Mouse (Mus musculus) frontal cortex, postnatal 10 days (tissue): ENCODE data around the gene En2.
A peak's percentile ranks its signal among the peaks of the same experiment; 100 is the strongest.

Experiments
- DNase-seq, 2 experiments: peaks; one replicate each; pipeline ENCODE4 v3.0.0; 2022; ENCODE audit warnings: low spot score in 2 of 2, mixed read lengths in 1 of 2

En2 gene

DNA sequence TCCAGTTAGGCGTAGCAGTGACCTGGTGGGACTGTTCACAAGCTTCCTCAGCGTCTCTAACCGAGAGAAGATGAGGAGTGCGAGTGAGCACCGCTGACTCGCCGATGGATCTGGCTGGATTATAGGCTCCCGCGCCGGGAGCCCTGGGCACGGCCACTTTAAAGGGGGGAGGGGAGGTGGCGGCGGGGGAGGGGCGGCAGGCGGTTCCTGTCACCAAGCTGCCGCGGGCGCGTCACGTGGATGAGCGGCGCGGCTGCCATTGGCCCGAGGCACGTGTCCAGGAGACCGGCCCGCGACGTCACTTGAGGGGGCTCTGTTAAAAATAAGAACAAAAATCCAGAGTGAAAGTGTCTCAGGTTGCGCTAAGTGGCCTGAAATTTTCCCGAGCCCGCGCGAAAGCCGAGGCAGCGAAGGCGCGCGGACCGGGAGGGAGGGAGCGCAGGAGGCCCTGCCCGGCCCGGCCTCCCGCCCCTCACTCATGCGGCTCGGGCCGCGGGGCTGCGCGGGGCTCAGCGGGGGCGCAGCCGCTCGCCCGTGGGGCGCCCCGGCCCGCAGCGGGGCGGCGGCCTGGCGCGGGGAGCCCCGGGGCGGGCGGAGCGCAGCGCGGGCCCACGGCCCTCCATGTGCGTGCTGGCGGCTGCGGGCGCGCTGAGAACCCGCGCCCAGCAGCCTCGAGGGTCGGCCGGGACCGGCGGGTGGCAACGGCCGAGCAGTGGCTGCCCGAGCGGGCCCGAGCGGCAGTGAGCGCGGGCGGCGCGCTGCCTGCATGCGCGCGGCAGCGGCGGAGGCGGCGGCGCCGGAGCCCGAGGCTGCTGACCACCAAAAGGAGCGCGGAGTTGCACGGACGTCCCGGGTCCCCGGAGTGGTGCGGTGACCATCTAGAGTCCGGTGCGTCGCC, at the start of gene En2:
Gene En2 (plus strand): TSS at position 337 of the 898 bp plus-strand sequence.
- no peak for DNase-seq

DNA sequence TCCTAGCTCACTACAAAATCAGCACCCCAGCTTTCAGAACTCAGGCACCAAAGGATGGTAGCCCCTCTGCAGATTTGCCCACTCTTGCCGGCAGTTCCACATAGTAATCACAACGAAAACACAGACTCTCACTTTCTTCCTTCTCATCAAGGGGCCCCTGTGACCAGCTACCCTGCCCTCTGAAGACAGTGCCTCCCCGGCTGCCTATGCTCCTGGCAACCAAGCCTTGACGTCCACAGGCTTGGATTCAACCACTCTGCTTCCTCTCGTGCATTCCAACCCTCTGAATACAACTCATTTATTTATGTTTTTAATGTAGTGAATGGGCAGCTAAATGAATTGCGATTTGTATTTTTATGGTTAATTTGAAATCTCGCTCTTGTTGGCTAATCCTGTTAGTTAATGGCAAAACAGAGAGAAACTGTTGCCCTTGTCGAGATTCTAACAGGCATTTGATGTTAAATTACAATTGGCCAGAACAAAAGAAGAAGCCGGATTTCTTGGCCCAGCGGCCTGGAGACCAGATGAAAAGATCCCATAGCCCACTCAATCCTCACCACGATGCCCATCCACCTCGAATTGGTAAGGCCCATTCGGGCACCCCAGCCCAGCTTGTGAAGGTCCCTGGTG, 48.1 kb upstream of the En2 start:
- DNase-seq, result no peak

DNA sequence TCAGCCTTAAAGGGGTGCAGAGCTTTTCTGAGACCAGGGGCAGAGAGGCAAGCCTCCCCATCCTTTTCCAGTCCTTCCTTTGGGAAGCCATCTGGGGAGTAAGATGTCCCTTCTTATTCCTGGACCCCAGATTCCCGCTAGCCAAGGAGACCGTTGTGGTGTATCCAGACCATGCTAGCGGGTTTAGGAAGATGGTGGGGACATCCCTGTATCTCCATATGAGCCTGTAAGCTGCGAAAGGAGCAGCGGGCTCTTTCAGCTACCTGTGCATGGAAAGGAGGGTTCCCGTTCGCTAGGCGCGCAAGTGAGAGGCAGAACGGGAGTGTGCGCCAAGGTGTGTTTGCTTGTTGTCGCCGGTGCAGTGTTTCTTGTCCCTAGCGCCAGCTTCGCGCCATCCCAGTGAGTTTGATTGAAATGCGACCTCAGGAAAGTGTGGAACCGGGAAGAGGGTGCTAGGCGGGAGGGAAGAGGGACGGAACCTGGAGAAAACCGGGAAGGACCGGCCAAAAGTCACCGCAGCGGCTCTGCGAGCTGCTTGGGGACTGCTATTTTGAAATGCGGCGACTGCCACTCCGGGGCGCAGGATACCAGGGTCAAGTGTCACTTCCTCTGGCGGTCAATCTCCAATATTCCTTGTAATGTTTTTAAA, 47.5 kb upstream of the En2 start:
- no peak for DNase-seq

GRCm38 (mm10) chr5:28118531-28118925, 47.0 kb upstream of the En2 start:
- no peak for DNase-seq

DNA sequence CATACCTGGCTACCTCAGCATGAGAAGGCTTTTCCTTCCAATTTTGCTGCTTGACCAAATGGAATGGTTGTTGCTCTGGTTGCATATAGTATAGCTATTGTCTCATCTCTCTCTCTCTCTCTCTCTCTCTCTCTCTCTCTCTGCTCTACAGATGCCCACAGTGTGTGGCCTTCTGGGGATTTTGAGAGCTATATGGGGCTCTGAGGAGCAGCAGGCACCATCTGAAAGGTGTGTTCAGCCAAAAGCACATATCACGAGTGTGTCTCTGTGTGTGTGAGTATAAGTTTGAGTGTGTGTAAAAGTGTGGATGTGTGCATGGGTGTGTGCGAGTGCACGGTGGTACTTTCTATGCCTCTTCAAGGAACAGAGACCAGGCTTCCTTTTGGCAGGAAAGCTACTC, 45.9 kb upstream of the En2 start:
- no peak for DNase-seq

DNA sequence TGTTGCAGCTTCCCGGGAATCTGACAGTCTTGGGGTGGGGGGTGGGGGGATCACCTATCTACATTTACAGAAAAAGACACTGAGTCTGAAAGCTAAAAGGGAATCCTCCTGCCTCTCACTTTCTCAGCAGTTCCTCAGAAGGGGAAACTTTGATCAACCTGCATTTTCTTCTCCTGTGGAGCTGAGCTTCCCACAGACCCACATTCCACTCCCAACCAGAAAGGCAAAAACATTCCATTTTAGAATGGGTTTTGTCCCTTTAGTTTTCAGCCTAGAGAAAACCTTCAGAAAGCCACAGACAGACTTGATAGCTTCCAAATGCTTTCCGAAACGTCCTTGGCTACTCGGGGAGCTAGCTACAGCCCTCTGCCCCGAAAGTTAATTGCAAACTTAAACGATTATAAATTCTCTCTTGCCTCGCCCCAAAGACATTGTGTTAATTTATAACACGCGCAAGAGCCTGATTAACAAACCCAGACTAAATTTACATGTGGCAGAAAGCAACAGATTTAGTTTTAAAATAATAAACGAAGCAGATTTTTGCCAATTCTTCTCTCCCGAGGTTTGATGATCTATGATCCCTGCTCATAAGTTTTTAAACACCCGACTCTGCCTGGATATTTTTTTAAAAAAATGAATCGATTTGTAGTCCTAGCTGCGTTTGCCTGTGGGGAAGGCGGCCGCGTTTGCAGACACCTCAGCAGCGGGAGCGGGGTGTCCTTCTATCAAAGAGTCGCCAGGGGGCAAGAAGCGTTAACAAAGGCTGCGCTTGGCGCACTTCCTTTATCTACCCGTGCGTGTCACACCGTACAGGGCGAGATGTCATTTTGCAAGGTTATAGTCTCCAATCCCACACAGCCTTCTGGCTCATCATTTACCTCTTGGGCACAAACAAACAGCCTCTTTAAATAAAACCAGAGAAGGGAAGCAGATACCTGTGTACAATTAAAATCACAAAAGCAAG, 42.7 kb upstream of the En2 start:
- DNase-seq, result peak in 1 of 2 experiments; percentile 36

- no peak for DNase-seq
These were observed 42.1 kb upstream of the En2 start for GRCm38 (mm10) chr5:28123455-28123825.

- DNase-seq, result no peak
These were observed 40.9 kb upstream of the En2 start for GRCm38 (mm10) chr5:28124321-28125230.

DNA sequence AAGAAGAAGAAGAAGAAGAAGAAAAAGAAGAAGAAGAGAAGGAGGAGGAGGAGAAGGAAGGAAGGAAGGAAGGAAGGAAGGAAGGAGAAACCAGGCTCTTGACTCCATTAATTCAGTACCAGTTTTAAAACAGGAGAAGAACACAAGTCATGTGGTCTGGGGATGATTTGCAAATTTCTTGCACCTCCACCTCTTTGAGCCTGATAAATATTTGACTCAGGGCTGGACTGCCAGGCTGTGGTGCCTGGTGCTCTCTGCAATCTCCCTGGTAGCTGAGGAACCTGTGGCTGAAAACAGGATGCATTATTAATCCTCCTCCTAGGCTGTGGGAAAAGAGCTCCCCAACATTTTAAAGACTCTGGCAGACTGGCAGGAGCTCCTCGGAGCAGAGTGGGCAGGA, 36.6 kb upstream of the En2 start:
- DNase-seq, result no peak

DNA sequence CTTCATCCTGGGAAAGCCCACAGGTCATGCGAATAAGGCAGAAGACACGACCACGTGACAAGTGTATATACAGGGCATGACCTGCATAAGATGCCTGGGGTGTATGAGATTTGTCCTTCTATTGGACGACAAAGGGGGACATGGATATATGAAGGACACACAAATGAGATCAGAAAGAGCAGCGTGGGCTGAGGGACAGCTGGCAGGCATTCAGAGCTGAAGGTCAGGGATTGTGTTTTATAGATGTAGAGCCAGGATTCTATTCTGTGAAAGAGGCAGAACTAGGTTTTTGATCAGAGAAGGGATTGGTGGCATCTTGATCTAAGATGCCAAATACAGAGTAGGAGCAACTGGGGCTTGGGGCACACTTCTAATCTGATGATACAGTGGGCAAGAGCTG, 33.3 kb upstream of the En2 start:
- no peak for DNase-seq

DNA sequence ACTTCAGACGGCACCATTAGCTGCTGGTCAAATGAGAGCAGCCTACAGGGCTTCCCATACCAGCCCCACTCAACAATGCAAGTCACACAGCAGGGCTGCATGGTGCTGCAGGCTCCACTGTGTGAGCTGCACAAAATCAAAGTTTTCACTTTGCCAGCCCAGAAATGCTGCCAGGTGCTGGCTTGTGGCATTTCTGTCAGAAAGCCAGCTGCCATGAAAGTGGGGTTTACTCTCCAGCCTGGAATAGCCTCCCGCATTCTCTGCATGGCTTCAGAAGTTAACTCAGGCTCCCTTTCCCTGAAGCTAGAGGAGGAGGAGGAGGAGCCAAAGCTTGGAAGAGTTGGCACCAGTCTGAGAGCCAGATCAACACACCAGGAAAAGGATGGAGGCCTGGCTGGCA, 29.1 kb upstream of the En2 start:
- DNase-seq, result no peak

DNA sequence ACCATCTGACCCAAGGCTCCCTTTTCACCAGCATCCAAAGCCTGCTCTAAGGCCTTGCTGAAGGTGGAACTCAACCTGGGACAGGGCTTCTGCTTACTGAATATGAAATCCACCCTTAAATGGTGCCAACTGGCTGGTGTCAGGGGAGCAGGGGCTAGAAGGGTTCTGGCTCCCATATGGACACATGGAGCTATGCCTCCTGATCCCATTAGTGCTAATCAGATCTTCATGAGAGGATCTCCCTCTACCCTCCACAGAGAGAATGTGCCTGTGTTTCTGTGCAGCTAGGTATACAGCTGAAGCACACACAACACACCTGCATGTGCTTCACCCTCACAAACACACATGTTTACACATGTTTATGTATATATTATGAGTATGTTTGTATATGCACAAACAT, 20.9 kb upstream of the En2 start:
- DNase-seq, result no peak

DNA sequence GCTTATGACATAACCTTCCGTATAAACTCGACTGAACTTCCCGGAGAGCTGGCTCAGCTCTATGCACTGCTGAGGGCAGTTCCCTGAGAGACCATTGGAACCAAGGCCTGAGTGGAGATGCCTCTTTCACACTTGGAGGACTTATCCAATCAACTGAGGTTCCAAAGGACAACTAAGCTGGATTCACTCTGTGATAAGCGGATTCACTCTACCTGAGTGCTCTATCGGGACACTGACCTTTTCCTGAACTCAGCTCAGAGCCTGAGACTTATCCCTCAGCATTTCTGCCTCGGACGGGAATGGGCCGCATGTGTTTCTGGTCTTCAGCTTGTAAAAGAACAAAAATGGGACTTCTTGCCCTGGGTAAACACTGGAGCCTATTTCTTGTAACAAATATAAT, 19.5 kb upstream of the En2 start:
- DNase-seq, result no peak

- no peak for DNase-seq
These were observed 17.0 kb upstream of the En2 start for GRCm38 (mm10) chr5:28148473-28148872.

DNA sequence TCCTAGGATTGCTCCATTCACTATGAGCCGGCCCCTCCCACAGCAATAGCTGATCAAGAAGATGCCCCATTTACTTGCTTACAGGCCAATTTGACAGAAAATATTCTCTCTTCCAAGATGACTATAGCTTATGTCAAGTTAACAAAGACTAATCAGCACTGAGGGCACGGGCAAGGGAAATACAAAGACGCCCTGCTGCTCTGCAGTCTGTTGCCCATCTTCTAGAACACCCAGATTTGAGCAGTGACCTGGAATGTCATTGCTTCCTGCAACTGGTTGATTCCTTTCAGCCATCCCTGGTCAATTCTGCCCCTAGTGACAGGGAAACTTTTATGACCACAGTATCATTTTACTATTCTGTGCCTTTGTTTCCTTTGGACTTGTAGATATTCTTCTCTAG, 16.1 kb upstream of the En2 start:
- DNase-seq, result no peak

DNA sequence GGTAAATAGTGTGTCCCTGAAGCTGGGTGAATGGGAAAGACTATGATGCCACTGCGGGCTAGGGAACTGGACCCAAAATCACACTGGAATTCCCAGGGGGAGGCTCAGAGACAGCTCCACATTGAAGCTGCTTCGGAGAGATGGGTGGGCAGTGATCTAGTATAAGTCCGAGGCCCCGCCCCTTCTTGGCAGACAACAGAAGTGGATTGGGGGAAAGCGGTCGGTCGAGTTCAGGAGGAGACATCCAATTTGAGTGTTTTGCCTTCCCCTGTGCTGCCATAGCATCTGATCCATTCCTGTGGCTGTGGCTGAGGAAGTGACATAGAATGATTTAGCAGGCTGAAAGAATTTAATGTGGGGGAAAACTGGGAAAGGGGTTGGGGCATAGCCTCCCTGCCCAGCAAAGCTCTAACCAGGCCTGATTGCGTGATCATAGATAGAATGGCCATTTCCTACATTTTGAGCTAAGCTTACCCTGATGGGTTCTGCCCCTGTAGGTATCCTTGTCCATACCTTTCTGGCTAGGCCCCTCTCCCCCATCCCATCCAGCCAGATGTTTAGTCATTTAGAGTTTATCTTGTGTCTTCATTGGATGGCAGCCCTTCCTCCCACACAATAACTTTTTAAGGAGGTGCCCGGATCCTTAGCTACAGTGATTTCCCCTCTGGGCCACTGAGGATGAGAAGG, 8.3 kb upstream of the En2 start:
- DNase-seq, result no peak

DNA sequence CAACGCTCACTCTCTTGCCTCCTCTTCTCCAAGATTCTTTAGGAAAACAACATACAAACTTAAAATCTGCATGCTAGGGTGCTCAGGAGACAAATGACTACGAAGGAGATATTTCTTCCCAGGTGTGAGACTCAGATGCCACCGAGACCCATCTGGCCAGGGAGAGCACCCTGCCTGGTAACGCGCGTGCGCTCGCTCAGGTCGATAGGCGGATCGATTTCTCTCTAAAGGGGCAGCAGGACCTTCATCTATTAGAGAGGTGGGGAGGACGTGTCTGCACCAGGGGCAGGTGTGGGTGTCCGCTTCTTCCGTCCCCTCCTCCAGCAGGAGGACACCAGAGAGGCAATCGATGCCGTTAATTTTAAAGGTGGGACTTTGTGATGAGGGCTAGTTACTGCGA, 7.7 kb upstream of the En2 start:
- DNase-seq, result no peak

DNA sequence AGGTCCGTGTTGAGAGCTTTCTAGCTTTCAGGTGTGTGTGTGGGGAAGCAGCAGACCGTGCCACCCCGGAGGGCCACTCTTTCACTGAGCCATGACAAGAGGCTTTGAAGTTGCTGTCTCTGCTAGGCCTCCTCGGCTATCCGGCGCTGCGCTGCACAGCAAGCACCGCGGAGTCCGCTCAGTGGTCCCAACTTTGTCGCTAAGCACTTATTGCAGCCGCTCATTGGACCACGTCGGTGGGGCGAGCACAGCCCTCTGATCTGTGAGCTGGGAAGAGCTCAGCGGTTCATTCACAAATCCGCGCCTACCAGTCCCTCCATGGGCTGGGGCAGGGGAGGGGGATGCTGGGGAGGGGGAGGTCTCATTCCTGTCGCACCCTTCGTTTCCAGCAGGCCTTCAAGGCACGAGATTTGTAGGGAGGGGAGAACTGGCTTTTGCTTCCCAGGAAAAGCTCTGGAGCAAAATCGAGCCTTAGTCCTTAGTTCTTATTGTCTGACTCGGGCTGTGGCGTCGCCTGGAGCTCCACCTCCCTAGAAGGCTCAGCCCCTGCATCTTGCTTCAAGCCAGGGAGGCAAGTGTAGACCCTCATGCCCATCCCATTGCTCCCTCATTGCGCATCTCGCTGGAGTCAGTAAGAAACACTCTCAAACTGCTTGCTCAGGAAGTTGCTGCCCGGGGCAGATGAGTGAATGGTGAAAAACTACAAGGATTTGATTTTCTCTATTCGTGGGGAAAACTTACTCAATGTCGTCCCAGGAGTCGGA, 7.0 kb upstream of the En2 start:
- no peak for DNase-seq

DNA sequence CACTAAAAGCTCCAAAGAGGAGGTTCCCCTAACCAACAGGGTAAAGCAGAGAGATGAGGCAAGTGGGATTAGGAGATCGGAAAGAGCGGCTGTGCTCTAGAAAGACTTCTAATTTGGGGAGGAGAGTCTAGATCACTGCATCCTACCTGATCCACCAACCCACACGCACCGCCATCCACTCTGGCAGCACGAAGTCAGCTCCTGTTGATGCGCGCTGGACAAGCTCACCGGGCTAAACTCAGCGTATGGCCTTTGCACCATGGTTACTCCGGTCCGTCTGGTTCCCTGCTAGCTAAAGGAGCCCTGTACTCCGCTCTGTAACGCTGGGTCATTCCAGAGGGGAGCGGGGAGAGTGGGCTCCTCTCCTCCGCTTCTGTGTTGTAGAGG, 6.4 kb upstream of the En2 start:
- no peak for DNase-seq
